Mouse (Mus musculus): ENCODE measurements around the gene Esrrg. TPM values are rescaled to one million over a fixed set of nuclear protein-coding genes. Genes with fewer than 3 reads are reported as not detected.

Esrrg gene
- polyA plus RNA-seq, 1 experiment from 2014 or later: 34.5 TPM

DNA sequence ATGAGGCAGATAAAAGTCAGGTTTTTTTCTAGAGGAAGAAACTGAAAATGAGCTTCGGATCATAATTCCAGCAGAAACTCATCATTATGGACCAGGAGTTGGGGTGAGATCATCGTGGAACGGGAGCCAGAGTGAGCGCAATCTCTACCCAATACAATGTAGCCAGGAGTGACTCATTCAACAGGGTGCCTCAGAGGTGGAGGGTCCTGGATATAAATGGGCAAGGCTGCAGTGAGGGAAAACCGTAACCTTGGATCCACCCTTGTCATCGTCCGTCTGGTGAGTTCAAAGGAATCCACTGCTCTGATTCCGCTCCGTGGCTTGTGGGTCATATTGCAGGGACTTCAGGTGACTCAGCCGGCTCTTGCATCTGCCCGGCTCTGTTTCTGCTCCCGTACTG is 131.9 kb downstream of the Esrrg start:
- 91% methylated on average over 12 of the region's 12 CpGs for WGBS
- ATAC-seq (ENCODE audit: low FRiP score, low TSS enrichment) (no peak), DNase-seq (no peak)
- H3K27me3 ChIP-seq (ENCODE audit: control insufficient read depth, insufficient read depth, low read length): no peaks in the 10 kb centered on the region
- H3K4me3 ChIP-seq (replicated peaks; ENCODE audit: low read depth, low read length): no peak overlapping the region
- no peaks in the 10 kb centered on the region for H3K9me3 ChIP-seq (ENCODE audit: control insufficient read depth, low read length)
- H3K27ac ChIP-seq (replicated peaks; ENCODE audit: low read depth, low read length): no peak overlapping the region
- H3K36me3 ChIP-seq (ENCODE audit: control insufficient read depth, insufficient read depth, low read length): no peaks in the 10 kb centered on the region
- H3K9ac ChIP-seq (replicated peaks; ENCODE audit: low read length): no peak overlapping the region
- H3K4me1 ChIP-seq (ENCODE audit: control insufficient read depth, insufficient read depth, low read length): no peaks in the 10 kb centered on the region
- no peak overlapping the region for H3K4me2 ChIP-seq (ENCODE audit: low read length)

DNA sequence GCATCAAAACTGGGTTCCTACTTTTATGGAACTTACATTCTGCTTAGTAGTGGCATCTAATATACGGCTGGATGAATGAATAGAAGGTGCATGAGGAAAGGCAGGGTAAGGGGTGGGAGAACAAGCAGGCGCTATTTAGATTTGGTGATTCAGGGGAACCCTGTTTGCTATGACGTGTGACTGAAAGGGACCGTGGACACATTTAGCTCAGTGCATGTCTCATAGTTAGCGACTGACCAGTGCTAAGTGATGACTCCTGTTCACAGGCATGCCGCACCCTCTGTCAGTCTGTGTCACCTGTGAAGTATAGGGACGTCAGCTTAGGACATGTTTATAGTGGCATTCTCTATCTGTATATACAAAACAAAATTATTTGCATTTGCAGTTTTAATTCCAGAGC is 132.7 kb downstream of the Esrrg start:
- no peak for ATAC-seq (ENCODE audit: low FRiP score, low TSS enrichment)
- no peaks in the 10 kb centered on the region for H3K9me3 ChIP-seq (ENCODE audit: control insufficient read depth, low read length)
- no peaks in the 10 kb centered on the region for H3K4me1 ChIP-seq (ENCODE audit: control insufficient read depth, insufficient read depth, low read length)
- H3K27me3 ChIP-seq (ENCODE audit: control insufficient read depth, insufficient read depth, low read length): no peaks in the 10 kb centered on the region
- no peak overlapping the region for H3K4me2 ChIP-seq (ENCODE audit: low read length)
- WGBS: 93% methylated on average over 7 of the region's 7 CpGs
- no peak overlapping the region for H3K9ac ChIP-seq (replicated peaks; ENCODE audit: low read length)
- H3K36me3 ChIP-seq (ENCODE audit: control insufficient read depth, insufficient read depth, low read length): no peaks in the 10 kb centered on the region
- no peak overlapping the region for H3K27ac ChIP-seq (replicated peaks; ENCODE audit: low read depth, low read length)
- no peak for DNase-seq
- no peak overlapping the region for H3K4me3 ChIP-seq (replicated peaks; ENCODE audit: low read depth, low read length)

DNA sequence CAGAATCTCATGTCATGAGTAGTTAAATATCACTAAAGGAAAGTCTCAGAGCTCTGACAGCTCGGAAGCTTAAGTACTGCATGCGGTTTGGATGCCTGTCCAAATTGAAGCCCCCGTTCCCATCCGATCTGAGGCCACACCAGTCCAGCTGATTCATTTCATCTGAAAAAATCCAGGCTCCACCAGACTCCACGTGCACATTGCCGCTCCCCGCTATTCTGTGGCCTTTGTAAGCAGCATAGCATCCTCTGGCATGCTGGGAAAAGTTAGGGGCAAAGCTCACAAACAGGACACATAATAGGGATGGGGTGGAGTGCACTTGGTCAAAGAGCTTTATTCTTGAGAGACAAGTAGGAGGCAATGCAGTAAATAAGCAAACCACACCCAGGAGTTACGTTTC is 133.5 kb downstream of the Esrrg start:
- 61% methylated on average over 8 of the region's 8 CpGs for WGBS
- H3K4me2 ChIP-seq (ENCODE audit: low read length): no peak overlapping the region
- H3K9me3 ChIP-seq (ENCODE audit: control insufficient read depth, low read length): no peaks in the 10 kb centered on the region
- no peaks in the 10 kb centered on the region for H3K4me1 ChIP-seq (ENCODE audit: control insufficient read depth, insufficient read depth, low read length)
- no peak overlapping the region for H3K9ac ChIP-seq (replicated peaks; ENCODE audit: low read length)
- no peak for ATAC-seq (ENCODE audit: low FRiP score, low TSS enrichment)
- H3K36me3 ChIP-seq (ENCODE audit: control insufficient read depth, insufficient read depth, low read length): no peaks in the 10 kb centered on the region
- no peak overlapping the region for H3K4me3 ChIP-seq (replicated peaks; ENCODE audit: low read depth, low read length)
- no peak for DNase-seq
- no peaks in the 10 kb centered on the region for H3K27me3 ChIP-seq (ENCODE audit: control insufficient read depth, insufficient read depth, low read length)
- H3K27ac ChIP-seq (replicated peaks; ENCODE audit: low read depth, low read length): no peak overlapping the region

DNA sequence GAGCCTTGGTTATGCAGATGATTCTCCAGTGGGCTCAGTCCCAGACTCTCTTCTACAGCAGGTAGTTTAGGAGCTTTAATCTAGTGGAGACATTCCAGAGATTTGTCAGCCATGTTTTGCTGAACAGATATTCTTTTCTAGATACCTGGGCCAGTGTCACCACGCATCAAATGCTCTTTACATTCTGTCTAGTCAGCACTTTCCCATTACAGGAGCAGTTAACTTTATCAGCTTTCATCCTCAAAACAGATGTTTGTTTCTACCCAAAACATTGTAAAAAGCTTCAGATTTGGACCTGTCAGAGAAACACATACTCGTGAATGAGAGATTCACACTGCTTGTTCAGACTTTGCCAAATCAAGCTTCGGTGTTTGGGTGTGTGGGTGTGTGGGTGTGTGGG is 140.7 kb downstream of the Esrrg start:
- ATAC-seq (ENCODE audit: low FRiP score, low TSS enrichment) (no peak), DNase-seq (no peak)
- Histone ChIP-seq H3K4me2 (ENCODE audit: low read length) (no peak overlapping the region), H3K27me3 (ENCODE audit: control insufficient read depth, insufficient read depth, low read length) (no peaks in the 10 kb centered on the region), H3K9ac (replicated peaks; ENCODE audit: low read length) (no peak overlapping the region), H3K4me1 (ENCODE audit: control insufficient read depth, insufficient read depth, low read length) (no peaks in the 10 kb centered on the region), H3K36me3 (ENCODE audit: control insufficient read depth, insufficient read depth, low read length) (no peaks in the 10 kb centered on the region), H3K4me3 (replicated peaks; ENCODE audit: low read depth, low read length) (no peak overlapping the region), H3K27ac (replicated peaks; ENCODE audit: low read depth, low read length) (no peak overlapping the region), H3K9me3 (ENCODE audit: control insufficient read depth, low read length) (no peaks in the 10 kb centered on the region)
- 96% methylated on average over 3 of the region's 3 CpGs for WGBS

DNA sequence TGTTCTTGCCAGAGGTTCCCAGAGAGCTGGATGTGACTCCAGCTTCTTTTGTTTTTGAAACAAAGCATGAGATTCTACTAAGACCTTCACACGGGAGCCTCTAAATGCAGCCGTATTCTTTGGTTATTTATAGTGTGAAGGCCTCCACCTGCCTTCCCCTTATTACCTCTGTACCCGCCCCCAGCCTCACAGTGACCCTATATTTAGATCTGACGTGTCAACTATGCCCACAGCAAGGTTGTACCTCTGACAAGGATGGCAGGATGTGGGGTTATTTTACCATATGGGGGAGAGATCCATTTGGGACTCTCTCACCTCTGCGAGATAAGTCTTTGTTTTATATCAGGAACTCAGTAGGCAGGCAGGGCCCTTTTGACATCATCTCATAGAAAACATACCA is 141.3 kb downstream of the Esrrg start:
- no peak overlapping the region for H3K9ac ChIP-seq (replicated peaks; ENCODE audit: low read length)
- no peaks in the 10 kb centered on the region for H3K4me1 ChIP-seq (ENCODE audit: control insufficient read depth, insufficient read depth, low read length)
- no peaks in the 10 kb centered on the region for H3K9me3 ChIP-seq (ENCODE audit: control insufficient read depth, low read length)
- no peaks in the 10 kb centered on the region for H3K36me3 ChIP-seq (ENCODE audit: control insufficient read depth, insufficient read depth, low read length)
- WGBS: 62% methylated on average over 5 of the region's 5 CpGs
- H3K4me3 ChIP-seq (replicated peaks; ENCODE audit: low read depth, low read length): no peak overlapping the region
- no peak overlapping the region for H3K4me2 ChIP-seq (ENCODE audit: low read length)
- no peaks in the 10 kb centered on the region for H3K27me3 ChIP-seq (ENCODE audit: control insufficient read depth, insufficient read depth, low read length)
- DNase-seq (no peak), ATAC-seq (ENCODE audit: low FRiP score, low TSS enrichment) (no peak)
- no peak overlapping the region for H3K27ac ChIP-seq (replicated peaks; ENCODE audit: low read depth, low read length)

DNA sequence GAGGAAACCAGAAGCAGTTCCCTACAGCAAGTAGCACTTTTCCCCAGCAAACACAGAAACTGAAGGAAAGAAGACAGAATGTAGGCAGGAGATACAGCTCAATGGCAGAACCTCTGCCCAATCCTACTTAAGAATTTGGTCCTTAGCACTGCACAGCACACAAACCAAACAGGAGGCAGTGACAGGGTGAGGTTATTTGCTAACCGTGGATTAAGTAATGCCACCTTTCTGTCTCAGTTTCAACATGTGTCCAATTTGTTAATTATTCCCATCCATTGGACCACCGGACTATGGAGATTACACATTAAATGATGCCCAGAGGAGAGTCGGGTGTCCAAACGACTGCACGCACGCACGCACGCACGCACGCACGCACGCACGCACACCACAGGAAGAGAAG is 146.9 kb downstream of the Esrrg start:
- H3K27ac ChIP-seq (replicated peaks; ENCODE audit: low read depth, low read length): no peak overlapping the region
- no peaks in the 10 kb centered on the region for H3K27me3 ChIP-seq (ENCODE audit: control insufficient read depth, insufficient read depth, low read length)
- H3K36me3 ChIP-seq (ENCODE audit: control insufficient read depth, insufficient read depth, low read length): no peaks in the 10 kb centered on the region
- no peak overlapping the region for H3K4me3 ChIP-seq (replicated peaks; ENCODE audit: low read depth, low read length)
- ATAC-seq (ENCODE audit: low FRiP score, low TSS enrichment) (no peak), DNase-seq (no peak)
- H3K9me3 ChIP-seq (ENCODE audit: control insufficient read depth, low read length): no peaks in the 10 kb centered on the region
- no peak overlapping the region for H3K4me2 ChIP-seq (ENCODE audit: low read length)
- WGBS: 79% methylated on average over 13 of the region's 13 CpGs
- no peak overlapping the region for H3K9ac ChIP-seq (replicated peaks; ENCODE audit: low read length)
- H3K4me1 ChIP-seq (ENCODE audit: control insufficient read depth, insufficient read depth, low read length): no peaks in the 10 kb centered on the region

DNA sequence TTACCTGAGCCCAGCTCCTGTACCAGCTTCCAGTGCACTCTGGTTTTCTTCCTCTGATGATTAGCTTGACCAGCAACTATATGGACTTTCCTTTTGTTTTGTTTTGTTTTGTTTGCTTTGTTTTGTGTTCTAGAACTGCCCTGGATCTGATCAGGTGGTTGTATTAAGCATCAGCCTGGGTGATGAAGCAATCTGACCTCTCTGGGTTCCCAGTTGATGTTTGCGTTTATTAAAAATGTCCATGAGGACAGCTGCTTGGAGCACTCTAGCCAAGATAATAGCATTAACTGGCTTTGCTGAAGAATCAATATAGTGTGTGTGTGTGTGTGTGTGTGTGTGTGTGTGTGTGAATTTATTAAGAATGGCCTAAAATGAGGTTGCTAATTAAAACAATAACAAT is 149.4 kb downstream of the Esrrg start:
- no peak overlapping the region for H3K9ac ChIP-seq (replicated peaks; ENCODE audit: low read length)
- H3K27ac ChIP-seq (replicated peaks; ENCODE audit: low read depth, low read length): no peak overlapping the region
- H3K9me3 ChIP-seq (ENCODE audit: control insufficient read depth, low read length): no peaks in the 10 kb centered on the region
- DNase-seq (no peak), ATAC-seq (ENCODE audit: low FRiP score, low TSS enrichment) (no peak)
- H3K4me2 ChIP-seq (ENCODE audit: low read length): no peak overlapping the region
- no peaks in the 10 kb centered on the region for H3K36me3 ChIP-seq (ENCODE audit: control insufficient read depth, insufficient read depth, low read length)
- no peak overlapping the region for H3K4me3 ChIP-seq (replicated peaks; ENCODE audit: low read depth, low read length)
- no peaks in the 10 kb centered on the region for H3K4me1 ChIP-seq (ENCODE audit: control insufficient read depth, insufficient read depth, low read length)
- WGBS: 65% methylated on average over 1 of the region's 1 CpGs
- H3K27me3 ChIP-seq (ENCODE audit: control insufficient read depth, insufficient read depth, low read length): no peaks in the 10 kb centered on the region

DNA sequence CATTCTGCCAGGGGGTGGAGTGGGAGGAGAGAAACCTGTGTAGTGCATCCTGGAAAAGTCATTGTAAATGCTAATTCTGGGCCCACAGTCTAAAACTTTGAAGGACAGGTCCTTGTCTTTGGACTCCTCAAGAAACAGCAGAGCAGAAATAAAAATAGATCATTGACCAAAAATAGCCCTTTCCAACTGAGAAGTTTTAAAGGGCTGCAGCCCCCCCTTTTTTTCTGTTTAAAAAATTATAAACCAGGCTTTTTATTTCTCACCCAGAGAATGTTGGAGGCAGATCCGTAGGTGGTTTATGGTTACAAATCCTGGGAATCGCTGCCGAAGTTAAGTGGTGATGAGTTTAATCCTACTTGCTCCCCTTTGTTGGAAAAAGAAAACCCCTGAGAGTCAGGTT is 150.0 kb downstream of the Esrrg start:
- Histone ChIP-seq H3K9ac (replicated peaks; ENCODE audit: low read length) (no peak overlapping the region), H3K36me3 (ENCODE audit: control insufficient read depth, insufficient read depth, low read length) (no peaks in the 10 kb centered on the region), H3K27me3 (ENCODE audit: control insufficient read depth, insufficient read depth, low read length) (no peaks in the 10 kb centered on the region), H3K4me3 (replicated peaks; ENCODE audit: low read depth, low read length) (no peak overlapping the region), H3K4me1 (ENCODE audit: control insufficient read depth, insufficient read depth, low read length) (no peaks in the 10 kb centered on the region), H3K9me3 (ENCODE audit: control insufficient read depth, low read length) (no peaks in the 10 kb centered on the region), H3K4me2 (ENCODE audit: low read length) (no peak overlapping the region), H3K27ac (replicated peaks; ENCODE audit: low read depth, low read length) (no peak overlapping the region)
- no peak for DNase-seq
- no peak for ATAC-seq (ENCODE audit: low FRiP score, low TSS enrichment)
- 42% methylated on average over 3 of the region's 3 CpGs for WGBS

DNA sequence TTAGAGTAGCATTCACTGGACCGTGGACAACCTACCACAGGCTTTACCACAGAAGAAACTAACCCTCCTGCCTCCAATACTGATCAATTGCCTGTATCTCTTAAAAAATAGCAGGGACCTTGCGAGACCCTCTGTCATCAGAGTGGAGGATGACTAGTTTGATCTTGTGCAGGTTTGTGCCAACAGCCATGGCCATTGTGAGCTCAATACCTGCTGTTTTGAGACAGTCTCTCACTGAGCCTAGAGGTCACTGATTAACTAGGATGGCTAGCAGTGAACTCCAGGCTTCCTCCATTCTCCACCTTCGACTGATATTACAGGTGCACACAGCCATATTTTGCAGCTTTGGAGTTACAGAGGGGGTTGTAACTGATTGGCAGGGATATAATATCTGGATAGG is 150.9 kb downstream of the Esrrg start:
- Histone ChIP-seq H3K4me1 (ENCODE audit: control insufficient read depth, insufficient read depth, low read length) (no peaks in the 10 kb centered on the region), H3K4me2 (ENCODE audit: low read length) (no peak overlapping the region), H3K36me3 (ENCODE audit: control insufficient read depth, insufficient read depth, low read length) (no peaks in the 10 kb centered on the region), H3K27me3 (ENCODE audit: control insufficient read depth, insufficient read depth, low read length) (no peaks in the 10 kb centered on the region), H3K27ac (replicated peaks; ENCODE audit: low read depth, low read length) (no peak overlapping the region), H3K4me3 (replicated peaks; ENCODE audit: low read depth, low read length) (no peak overlapping the region), H3K9ac (replicated peaks; ENCODE audit: low read length) (no peak overlapping the region), H3K9me3 (ENCODE audit: control insufficient read depth, low read length) (no peaks in the 10 kb centered on the region)
- ATAC-seq (ENCODE audit: low FRiP score, low TSS enrichment) (no peak), DNase-seq (no peak)
- WGBS: 87% methylated on average over 3 of the region's 3 CpGs
